Mouse (Mus musculus) layer of hippocampus, adult 2 months (tissue): ENCODE measurements around the gene Ttc19. TPM values are rescaled to one million over a fixed set of nuclear protein-coding genes. Genes with fewer than 3 reads are reported as not detected.
A peak's percentile ranks its signal among the peaks of the same experiment; 100 is the strongest.

ENCODE experiments used
- DNase-seq, 2 experiments: peaks; one replicate each; pipeline ENCODE4 v3.0.0; 2022; ENCODE audit warnings: low spot score in 2 of 2
- H3K27ac ChIP-seq: fragments of 200-600 bp; 2 replicates; pipeline ENCODE4 v1.8.1; 2022
- H3K4me3 ChIP-seq: fragments of 200-600 bp; 2 replicates; pipeline ENCODE4 v1.8.1; 2022; ENCODE audit warnings: mild to moderate bottlenecking
- CTCF ChIP-seq: fragments of 200-600 bp; conservative IDR thresholded peaks from 2 replicates; pipeline ENCODE4 v1.8.1; 2022; ENCODE audit warnings: antibody characterized with exemption, mild to moderate bottlenecking, moderate library complexity
- long read RNA-seq, 2 experiments: library from polyadenylated mRNA; stranded (forward); transcript quantifications; one replicate each; pipeline ENCODE4 v2.0.0; 2021; ENCODE audit warnings: borderline mapping rate in 2 of 2
- total RNA-seq, 2 experiments: library from RNA; stranded (reverse); gene quantifications; 2 replicates each; pipeline ENCODE4 v1.2.3; 2021

Ttc19 gene
- 10 to 100 TPM; 87.3 to 91.7 TPM for total RNA-seq
- long read RNA-seq, experiment 1, transcript Ttc19-201 (10 exons, 3,410 nt): major isoform, 63 of 86 reads
- long read RNA-seq, experiment 1, transcript Ttc19-202 (9 exons, 2,193 nt): minor isoform, 7 of 86 reads
- long read RNA-seq, experiment 1, partial matches to known transcripts: 1 of 86 reads
- long read RNA-seq, experiment 1, other reads (novel, unspliced or antisense): 14 of 86 reads
- long read RNA-seq, experiment 2, transcript Ttc19-201 (10 exons, 3,410 nt): major isoform, 88 of 110 reads
- long read RNA-seq, experiment 2, transcript Ttc19-202 (9 exons, 2,193 nt): minor isoform, 5 of 110 reads
- long read RNA-seq, experiment 2, partial matches to known transcripts: 8 of 110 reads
- long read RNA-seq, experiment 2, other reads (novel, unspliced or antisense): 9 of 110 reads

DNA sequence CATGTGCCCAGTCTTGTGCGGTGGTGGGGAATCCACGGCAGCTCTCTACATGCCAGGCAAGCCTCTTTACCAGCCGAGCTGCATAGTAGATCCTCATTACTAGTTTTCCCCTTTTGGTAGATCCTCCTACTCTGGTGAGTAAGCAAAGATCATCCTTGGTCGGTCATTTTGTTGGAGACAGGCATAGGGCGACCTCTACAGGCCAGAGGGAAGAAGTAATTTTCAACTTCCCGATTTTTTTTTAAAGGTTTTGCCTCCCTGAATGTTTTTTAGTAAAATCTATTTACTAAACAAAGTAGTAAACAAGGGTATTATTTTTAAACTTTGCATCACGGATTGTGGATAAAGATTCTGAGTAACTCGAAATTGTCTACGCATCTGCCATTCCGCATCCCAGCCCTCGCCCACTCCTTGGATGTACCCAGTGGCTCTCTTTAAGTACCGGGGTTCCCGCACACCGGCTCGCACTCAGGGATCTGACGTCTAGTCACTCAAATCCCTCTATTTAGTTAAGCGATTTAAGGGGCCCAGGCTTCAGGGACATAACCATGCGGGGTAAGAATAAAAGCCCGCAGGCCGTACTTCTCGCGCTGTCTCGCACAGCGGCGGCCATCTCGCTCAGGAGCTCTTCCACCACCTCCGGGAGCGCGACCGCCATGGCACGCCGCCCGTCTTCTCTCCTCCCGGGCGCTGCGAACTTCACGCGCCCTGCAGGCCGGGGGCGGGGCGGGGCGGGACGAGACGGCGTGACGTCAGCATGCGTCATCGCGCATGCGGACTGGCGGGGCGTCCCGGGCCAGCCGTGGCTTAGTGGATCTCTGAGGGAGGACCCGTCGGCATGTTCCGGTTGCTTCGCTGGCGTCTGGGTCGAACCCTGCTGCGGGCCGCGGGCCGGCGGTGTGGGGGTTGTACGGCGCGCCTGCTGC is at the start of gene Ttc19, which contains the start of gene Zswim7:
Gene Ttc19 (plus strand): TSS at position 799 of the 926 bp plus-strand sequence.
Gene Zswim7 (minus strand): TSS at position 701 of the 926 bp plus-strand sequence.
- DNase-seq: peak; percentile 86 to 92
- TF ChIP-seq CTCF: peak; percentile 86
- H3K4me3 ChIP-seq: peak within 1 kb of the TSS; percentile 96
- peak within 1 kb of the TSS; percentile 90 for H3K27ac ChIP-seq

DNA sequence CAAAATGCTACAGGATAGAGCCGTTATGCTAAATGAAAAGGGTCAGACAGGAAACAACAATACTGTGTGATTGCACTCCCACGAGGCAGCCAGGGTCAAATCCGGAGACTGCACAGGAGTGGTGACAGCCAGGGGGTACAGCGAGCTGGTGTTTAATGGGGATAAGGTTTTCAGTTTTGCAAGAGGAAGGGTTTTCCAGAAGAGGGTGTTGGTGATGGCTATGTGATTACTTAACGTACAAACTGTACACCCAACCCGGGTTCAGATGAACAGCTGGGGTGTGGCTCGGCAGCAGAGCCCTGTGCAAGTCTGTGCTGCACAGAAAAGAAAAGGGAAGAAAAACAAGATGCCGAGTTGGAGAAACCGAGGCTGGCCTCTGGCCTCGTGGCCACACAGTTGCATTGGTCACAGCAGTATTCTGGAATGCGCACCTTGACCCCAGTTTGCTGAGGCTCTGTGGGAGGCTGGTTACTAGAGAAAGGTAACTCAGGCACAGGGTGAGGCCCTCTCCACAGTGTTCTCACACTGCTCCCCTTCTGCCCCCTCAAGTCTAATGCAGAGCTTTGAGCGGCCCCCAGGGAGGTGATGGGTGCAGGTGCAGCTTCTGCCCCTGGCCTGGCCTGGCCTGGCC is 40.5 kb upstream of the Ttc19 start:
- TF ChIP-seq CTCF: no peak
- Histone ChIP-seq H3K4me3 (no peak overlapping the region), H3K27ac (no peak overlapping the region)
- no peak for DNase-seq

DNA sequence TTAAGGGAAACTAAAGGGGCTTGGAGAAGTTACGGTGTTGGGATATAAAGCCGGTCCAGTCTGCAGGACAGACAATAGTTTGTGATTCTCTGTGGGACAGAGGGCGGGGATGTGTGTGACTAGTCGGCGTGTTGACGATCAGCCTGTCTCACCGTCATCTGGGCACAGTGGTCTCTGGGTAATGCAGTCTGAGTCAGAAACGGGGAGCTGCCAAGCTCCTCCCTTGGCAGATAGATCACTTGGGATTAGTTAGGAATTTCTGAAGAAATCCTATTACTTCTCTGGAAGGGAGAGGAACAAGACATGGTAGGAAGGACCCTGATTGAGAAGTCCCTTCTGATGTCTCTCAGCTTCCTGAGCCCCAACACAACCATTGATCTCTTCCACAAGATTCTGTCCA is 37.4 kb upstream of the Ttc19 start:
- TF ChIP-seq CTCF: no peak
- no peak overlapping the region for H3K27ac ChIP-seq
- DNase-seq: no peak
- no peak overlapping the region for H3K4me3 ChIP-seq

- no peak overlapping the region for H3K4me3 ChIP-seq
- no peak overlapping the region for H3K27ac ChIP-seq
- TF ChIP-seq CTCF: no peak
- DNase-seq: no peak
These were observed 36.8 kb upstream of the Ttc19 start for GRCm38 (mm10) chr11:62244471-62244870.

- no peak for TF ChIP-seq CTCF
- H3K27ac ChIP-seq: no peak overlapping the region
- DNase-seq: no peak
- H3K4me3 ChIP-seq: peak overlapping the region; percentile 72
These were observed 33.4 kb upstream of the Ttc19 start for GRCm38 (mm10) chr11:62247759-62248400.

- peak within 1 kb of the TSS; percentile 72 for H3K4me3 ChIP-seq
- no peak for TF ChIP-seq CTCF
- peak in 1 of 2 experiments; percentile 34 for DNase-seq
- peak within 1 kb of the TSS; percentile 84 for H3K27ac ChIP-seq
These were observed 32.6 kb upstream of the Ttc19 start, which contains the start of gene Adora2b for GRCm38 (mm10) chr11:62248401-62249244. Gene Adora2b (plus strand): TSS chr11:62248984.

DNA sequence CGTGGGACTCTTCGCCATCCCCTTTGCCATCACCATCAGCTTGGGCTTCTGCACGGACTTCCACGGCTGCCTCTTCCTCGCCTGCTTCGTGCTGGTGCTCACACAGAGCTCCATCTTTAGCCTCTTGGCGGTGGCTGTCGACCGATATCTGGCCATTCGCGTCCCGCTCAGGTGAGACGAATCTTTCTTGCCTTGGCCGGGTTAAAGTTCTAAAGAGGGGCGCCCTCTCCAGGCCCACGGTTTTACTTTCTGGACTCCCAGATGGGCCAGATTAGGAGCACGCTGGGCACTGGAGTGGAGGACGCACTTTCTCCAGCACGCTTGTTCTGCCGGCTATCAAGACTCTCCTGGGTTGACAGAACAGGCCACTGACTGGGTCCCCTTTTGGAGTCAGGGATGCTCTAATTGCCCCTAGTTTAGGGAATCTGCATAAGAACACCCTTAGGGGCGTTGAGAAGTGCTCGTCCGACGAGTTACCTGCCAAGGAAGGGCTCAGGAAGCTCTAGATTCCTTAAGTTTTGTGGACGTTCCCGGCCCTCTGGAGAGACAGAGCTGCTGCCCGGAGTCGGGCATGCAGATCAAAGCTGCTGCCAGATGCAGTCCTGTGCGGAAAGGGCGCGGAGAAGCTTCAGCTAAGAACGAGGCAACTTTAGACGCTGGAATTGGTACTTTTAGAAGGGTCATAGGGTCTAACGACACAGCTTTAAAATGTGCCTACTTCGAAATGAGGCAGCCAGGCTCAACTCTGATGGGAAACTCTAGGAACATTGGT is 31.8 kb upstream of the Ttc19 start:
- peak; percentile 41 for TF ChIP-seq CTCF
- H3K27ac ChIP-seq: peak overlapping the region; percentile 84
- H3K4me3 ChIP-seq: peak overlapping the region; percentile 72
- DNase-seq: no peak

- Histone ChIP-seq H3K27ac (peak overlapping the region; percentile 84; the same call in 1 of the 2 replicates), H3K4me3 (peak overlapping the region; percentile 72; the same call in 1 of the 2 replicates)
- no peak for TF ChIP-seq CTCF
- no peak for DNase-seq
These were observed 30.2 kb upstream of the Ttc19 start for GRCm38 (mm10) chr11:62251047-62251446.

GRCm38 (mm10) chr11:62253380-62253779 is 27.9 kb upstream of the Ttc19 start:
- Histone ChIP-seq H3K27ac (no peak overlapping the region), H3K4me3 (no peak overlapping the region)
- TF ChIP-seq CTCF: no peak
- no peak for DNase-seq

DNA sequence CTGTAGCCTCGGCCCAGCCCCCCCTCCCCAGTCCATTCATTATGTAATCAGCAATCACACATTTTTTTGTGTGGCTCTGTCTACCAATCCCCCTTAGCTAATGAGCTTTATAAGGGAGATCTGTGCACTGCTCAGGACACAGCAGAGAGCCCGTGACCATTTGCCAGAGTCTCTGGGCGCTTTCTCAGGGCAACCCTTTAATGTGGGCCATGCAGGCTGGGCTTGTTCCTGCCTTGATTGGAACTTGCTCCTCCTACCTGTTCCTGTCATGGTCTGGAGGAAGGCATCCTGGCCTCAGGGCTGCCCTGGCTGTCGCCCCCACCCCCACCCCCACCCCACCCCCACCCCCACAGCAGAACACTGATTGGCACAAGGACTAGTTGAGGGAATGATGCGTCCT is 22.1 kb upstream of the Ttc19 start:
- no peak for TF ChIP-seq CTCF
- Histone ChIP-seq H3K4me3 (no peak overlapping the region), H3K27ac (peak overlapping the region; percentile 70)
- DNase-seq: no peak

GRCm38 (mm10) chr11:62263599-62263998 is 17.7 kb upstream of the Ttc19 start:
- Histone ChIP-seq H3K27ac (peak overlapping the region; percentile 3; the same call in 1 of the 2 replicates), H3K4me3 (no peak overlapping the region)
- TF ChIP-seq CTCF: no peak
- DNase-seq: no peak
